Mouse (Mus musculus) intestine, embryonic 14.5 days (tissue): Measurements from ENCODE around the gene Mfsd6. TPM values are rescaled to one million over a fixed set of nuclear protein-coding genes. Genes with fewer than 3 reads are reported as not detected.
A peak's percentile ranks its signal among the peaks of the same experiment; 100 is the strongest.

Experiments used
- ATAC-seq: fragments of 200-750 bp; cut with Nextera tagmentation; replicated peaks from 2 replicates; pipeline ENCODE4 v1.8.0; 2017; ENCODE audit warnings: low read depth, moderate number of reproducible peaks, moderate TSS enrichment, moderate library complexity; ENCODE audit not compliant: low FRiP score, low TSS enrichment
- DNase-seq: peaks from one replicate; pipeline ENCODE4 v3.0.0-alpha.2; 2018; ENCODE audit warnings: low spot score
- H3K27ac ChIP-seq: fragments of 300-500 bp; sonication (generic); 2 replicates; pipeline ENCODE4 v1.5.1; 2014; ENCODE audit warnings: low read depth, mild to moderate bottlenecking, control low read depth
- H3K27me3 ChIP-seq: fragments of 300-500 bp; sonication (generic); replicated peaks from 2 replicates; pipeline ENCODE4 v1.6.1; 2014; ENCODE audit warnings: low read length, control low read depth; ENCODE audit not compliant: control insufficient read depth, insufficient read depth
- H3K36me3 ChIP-seq: fragments of 300-500 bp; sonication (generic); 2 replicates; pipeline ENCODE4 v1.6.1; 2014; ENCODE audit warnings: low read length, control low read depth; ENCODE audit not compliant: control insufficient read depth, insufficient read depth
- H3K4me1 ChIP-seq: fragments of 300-500 bp; sonication (generic); replicated peaks from 2 replicates; pipeline ENCODE4 v1.6.1; 2014; ENCODE audit warnings: low read length, control low read depth, mixed read lengths; ENCODE audit not compliant: control insufficient read depth, insufficient read depth
- H3K4me2 ChIP-seq: fragments of 300-500 bp; sonication (generic); 2 replicates; pipeline ENCODE4 v1.6.1; 2014; ENCODE audit warnings: low read length
- H3K4me3 ChIP-seq: fragments of 300-500 bp; sonication (generic); 2 replicates; pipeline ENCODE4 v1.5.1; 2014; ENCODE audit warnings: low read depth, low read length, control low read depth, mixed read lengths
- H3K9ac ChIP-seq: fragments of 300-500 bp; sonication (generic); 2 replicates; pipeline ENCODE4 v1.6.1; 2014; ENCODE audit warnings: mild to moderate bottlenecking, low read length
- H3K9me3 ChIP-seq: fragments of 300-500 bp; sonication (generic); 2 replicates; pipeline ENCODE4 v1.6.1; 2016; ENCODE audit warnings: low read length, control low read depth; ENCODE audit not compliant: control insufficient read depth
- WGBS: fragments of 180-500 bp; shearing (Covaris S2); extraction: QIAGEN DNeasy Blood & Tissue Kit; methylation state at CpG from one replicate; pipeline ENCODE4 v1.1.7; 2014; 5-methylcytosine and 5-hydroxymethylcytosine counted together
- polyA plus RNA-seq: library from polyadenylated mRNA; unstranded; fragments of >200 nt; fragmentation: Nextera tagmentation; extraction: Ambion mirVana; gene quantifications from 2 replicates; pipeline ENCODE4 v1.2.1, GENCODE M21; 2014

Mfsd6 gene
- 3.7 and 4.3 TPM in 2 replicates for polyA plus RNA-seq

GRCm38 (mm10) chr1:52727056-52727900 is at the start of gene Mfsd6:
Mfsd6 (minus strand) TSS chr1:52727462.
- Histone ChIP-seq H3K27me3 (peaks cover 6% of the 10 kb centered on the region), H3K9ac (peak within 1 kb of the TSS; percentile 51), H3K4me1 (no peaks in the 10 kb centered on the region), H3K36me3 (no peaks in the 10 kb centered on the region), H3K4me3 (peak within 1 kb of the TSS; percentile 62), H3K27ac (peak within 1 kb of the TSS; percentile 34; the same call in 1 of the 2 replicates), H3K4me2 (peak within 1 kb of the TSS; percentile 62), H3K9me3 (no peaks in the 10 kb centered on the region)
- peak; percentile 80 for ATAC-seq
- 2% methylated on average over 41 of the region's 63 CpGs for WGBS
- DNase-seq, result peak; percentile 78

- WGBS, result 64% methylated on average over 7 of the region's 7 CpGs
- H3K4me2 ChIP-seq, result no peak overlapping the region
- H3K27me3 ChIP-seq, result no peaks in the 10 kb centered on the region
- no peak overlapping the region for H3K9ac ChIP-seq
- ATAC-seq (no peak), DNase-seq (no peak)
- no peaks in the 10 kb centered on the region for H3K4me1 ChIP-seq
- no peak overlapping the region for H3K4me3 ChIP-seq
- no peaks in the 10 kb centered on the region for H3K36me3 ChIP-seq
- H3K9me3 ChIP-seq, result no peaks in the 10 kb centered on the region
- H3K27ac ChIP-seq, result no peak overlapping the region
Observed at GRCm38 (mm10) chr1:52765176-52766111, 38.2 kb upstream of the Mfsd6 start.

- H3K27ac ChIP-seq, result no peak overlapping the region
- H3K36me3 ChIP-seq, result no peaks in the 10 kb centered on the region
- H3K9ac ChIP-seq, result no peak overlapping the region
- H3K4me1 ChIP-seq, result no peaks in the 10 kb centered on the region
- no peak overlapping the region for H3K4me3 ChIP-seq
- H3K27me3 ChIP-seq, result no peaks in the 10 kb centered on the region
- no peak for ATAC-seq
- WGBS, result 52% methylated on average over 4 of the region's 4 CpGs
- H3K9me3 ChIP-seq, result no peaks in the 10 kb centered on the region
- DNase-seq, result no peak
- no peak overlapping the region for H3K4me2 ChIP-seq
Observed at GRCm38 (mm10) chr1:52763894-52764809, 36.9 kb upstream of the Mfsd6 start.

- Histone ChIP-seq H3K4me1 (no peaks in the 10 kb centered on the region), H3K27me3 (no peaks in the 10 kb centered on the region), H3K4me2 (no peak overlapping the region), H3K4me3 (no peak overlapping the region), H3K9me3 (no peaks in the 10 kb centered on the region), H3K9ac (no peak overlapping the region), H3K36me3 (no peaks in the 10 kb centered on the region), H3K27ac (no peak overlapping the region)
- WGBS, result 87% methylated on average over 1 of the region's 1 CpGs
- DNase-seq (no peak), ATAC-seq (no peak)
Observed at GRCm38 (mm10) chr1:52758174-52758573, 30.9 kb upstream of the Mfsd6 start.

GRCm38 (mm10) chr1:52754331-52754730 is 27.1 kb upstream of the Mfsd6 start:
- H3K4me2 ChIP-seq, result no peak overlapping the region
- H3K4me1 ChIP-seq, result no peaks in the 10 kb centered on the region
- ATAC-seq, result no peak
- no peak overlapping the region for H3K27ac ChIP-seq
- no peaks in the 10 kb centered on the region for H3K36me3 ChIP-seq
- no peak overlapping the region for H3K4me3 ChIP-seq
- no peak overlapping the region for H3K9ac ChIP-seq
- no peaks in the 10 kb centered on the region for H3K9me3 ChIP-seq
- no peaks in the 10 kb centered on the region for H3K27me3 ChIP-seq
- DNase-seq, result no peak
- 81% methylated on average over 1 of the region's 1 CpGs for WGBS

- Histone ChIP-seq H3K36me3 (no peaks in the 10 kb centered on the region), H3K4me2 (no peak overlapping the region), H3K9me3 (no peaks in the 10 kb centered on the region), H3K27ac (no peak overlapping the region), H3K27me3 (no peaks in the 10 kb centered on the region), H3K9ac (no peak overlapping the region), H3K4me1 (no peaks in the 10 kb centered on the region), H3K4me3 (no peak overlapping the region)
- DNase-seq, result no peak
- 84% methylated on average over 2 of the region's 2 CpGs for WGBS
- no peak for ATAC-seq
Observed at GRCm38 (mm10) chr1:52753828-52754227, 26.6 kb upstream of the Mfsd6 start.

- Histone ChIP-seq H3K36me3 (no peaks in the 10 kb centered on the region), H3K9ac (no peak overlapping the region), H3K4me1 (no peaks in the 10 kb centered on the region), H3K4me2 (no peak overlapping the region), H3K9me3 (no peaks in the 10 kb centered on the region), H3K27ac (no peak overlapping the region), H3K4me3 (no peak overlapping the region), H3K27me3 (no peaks in the 10 kb centered on the region)
- ATAC-seq (no peak), DNase-seq (no peak)
- 67% methylated on average over 3 of the region's 3 CpGs for WGBS
Observed at GRCm38 (mm10) chr1:52752706-52753105, 25.4 kb upstream of the Mfsd6 start.

GRCm38 (mm10) chr1:52751634-52752033 is 24.4 kb upstream of the Mfsd6 start:
- no peaks in the 10 kb centered on the region for H3K36me3 ChIP-seq
- no peak overlapping the region for H3K4me2 ChIP-seq
- H3K4me1 ChIP-seq, result no peaks in the 10 kb centered on the region
- H3K27ac ChIP-seq, result no peak overlapping the region
- no peaks in the 10 kb centered on the region for H3K27me3 ChIP-seq
- H3K4me3 ChIP-seq, result no peak overlapping the region
- 88% methylated on average over 1 of the region's 1 CpGs for WGBS
- no peak overlapping the region for H3K9ac ChIP-seq
- no peaks in the 10 kb centered on the region for H3K9me3 ChIP-seq
- ATAC-seq (no peak), DNase-seq (no peak)
